Comparison of ENCODE assay signal across 8 mouse cellular contexts in genomic region chr7:45093516-45093905, GRCm38 (mm10). TPM values are rescaled to one million over a fixed set of nuclear protein-coding genes. Genes with fewer than 3 reads are reported as not detected.
A peak's percentile ranks its signal among the peaks of the same experiment; 100 is the strongest.
DNase-seq lines count a peak whose midpoint lies in the region; ATAC-seq and TF ChIP-seq lines count a peak whose summit lies in the region.

No protein-coding gene starts in this region.

- H3K9ac ChIP-seq in heart, embryonic 12.5 days, result no peak overlapping the region
- no peak overlapping the region for H3K9ac ChIP-seq in intestine, postnatal 0 days (ENCODE audit: low read depth, low read length)

- peaks cover 31% of the 10 kb centered on the region for H3K4me1 ChIP-seq in heart, embryonic 12.5 days (replicated peaks)
- no peaks in the 10 kb centered on the region for H3K4me1 ChIP-seq in intestine, postnatal 0 days (replicated peaks; ENCODE audit: control insufficient read depth, insufficient read depth, low read length)

- H3K4me2 ChIP-seq in heart, embryonic 12.5 days, result no peak overlapping the region; the same call in 1 of the 2 replicates
- no peak overlapping the region for H3K4me2 ChIP-seq in intestine, postnatal 0 days (replicated peaks; ENCODE audit: low read depth)

- H3K36me3 ChIP-seq in heart, embryonic 12.5 days, result peaks cover 11% of the 10 kb centered on the region
- peaks cover 32% of the 10 kb centered on the region for H3K36me3 ChIP-seq in intestine, postnatal 0 days (ENCODE audit: control insufficient read depth, insufficient read depth)

- TF ChIP-seq CTCF in intestine, postnatal 0 days (IDR thresholded peaks at IDR 0.05; ENCODE audit: low read depth), result no peak
- TF ChIP-seq CTCF in left cerebral cortex, adult 2 months (IDR thresholded peaks at IDR 0.05), result no peak

- intact Hi-C loops in heart, postnatal 25 days (cut with DNase I), result no loop called here
- intact Hi-C loops in left cerebral cortex, adult 2 months (cut with DNase I), result no loop called here

- 39% methylated on average over 18 of the region's 18 CpGs for WGBS in heart, embryonic 12.5 days
- 40% methylated on average over 17 of the region's 18 CpGs for WGBS in intestine, postnatal 0 days

- no peaks in the 10 kb centered on the region for H3K9me3 ChIP-seq in heart, embryonic 12.5 days (replicated peaks)
- no peaks in the 10 kb centered on the region for H3K9me3 ChIP-seq in intestine, postnatal 0 days (ENCODE audit: control insufficient read depth)

- H3K27ac ChIP-seq in heart, embryonic 12.5 days (ENCODE audit: poor library complexity, severe bottlenecking), result peak overlapping the region; percentile 29; the same call in 1 of the 2 replicates
- H3K27ac ChIP-seq in intestine, postnatal 0 days (ENCODE audit: low read depth, low read length), result 0 out of 2 replicates have a peak overlapping the region, but pooled peaks have one; percentile 50
- no peak overlapping the region for H3K27ac ChIP-seq in left cerebral cortex, adult 2 months

- H3K4me3 ChIP-seq in heart, embryonic 12.5 days, result no peak overlapping the region
- no peak overlapping the region for H3K4me3 ChIP-seq in intestine, postnatal 0 days (ENCODE audit: low read depth, low read length)
- H3K4me3 ChIP-seq in left cerebral cortex, adult 2 months, result no peak overlapping the region

- no peak for DNase-seq in heart, postnatal 25 days (ENCODE audit: low spot score)
- DNase-seq in thymus, postnatal 4 days, result peak; percentile 74
- DNase-seq in thymus, postnatal 10 days (ENCODE audit: low spot score in 2 of 2), result no peak
- DNase-seq in frontal cortex, postnatal 14 days (ENCODE audit: low spot score in 2 of 2), result no peak
- no peak for DNase-seq in left cerebral cortex, adult 11 months (ENCODE audit: low spot score)
- DNase-seq in left cerebral cortex, adult 2 months (ENCODE audit: extremely low spot score in 1 of 2, low spot score in 2 of 2), result no peak

- H3K27me3 ChIP-seq in heart, embryonic 12.5 days (replicated peaks), result no peaks in the 10 kb centered on the region
- no peaks in the 10 kb centered on the region for H3K27me3 ChIP-seq in intestine, postnatal 0 days (replicated peaks; ENCODE audit: control insufficient read depth, insufficient read depth, low read length)

- no peak for ATAC-seq in heart, embryonic 12.5 days (ENCODE audit: insufficient number of reproducible peaks, low FRiP score)
- ATAC-seq in intestine, postnatal 0 days, result no peak

RNA-seq across cellular contexts. Expression of gene Rcn3, which starts 1.5 kb away (rescaled TPM):
- 290 and 291 TPM in 2 replicates for polyA plus RNA-seq in heart, embryonic 12.5 days (2016; fragmentation: Nextera tagmentation; extraction: Ambion mirVana)
- 10 to 100 TPM; 28.1 to 32.4 TPM for total RNA-seq in heart, postnatal 25 days (2021)
- polyA plus RNA-seq in intestine, postnatal 0 days (2015; fragmentation: Nextera tagmentation; extraction: Ambion mirVana), result 81.8 and 85.6 TPM in 2 replicates
- total RNA-seq in left cerebral cortex, adult 2 months (2021), result 1 to 10 TPM; 4.9 to 5.6 TPM

RNA-seq across cellular contexts. Expression of gene Fcgrt, which starts 10.1 kb away (rescaled TPM):
- polyA plus RNA-seq in heart, embryonic 12.5 days (2016; fragmentation: Nextera tagmentation; extraction: Ambion mirVana), result 28.1 and 28.3 TPM in 2 replicates
- 10 to 100 TPM; 66.1 to 71.7 TPM for total RNA-seq in heart, postnatal 25 days (2021)
- 2,929 and 3,267 TPM in 2 replicates for polyA plus RNA-seq in intestine, postnatal 0 days (2015; fragmentation: Nextera tagmentation; extraction: Ambion mirVana)
- 10 to 100 TPM; 16.7 to 23.4 TPM for total RNA-seq in left cerebral cortex, adult 2 months (2021)

RNA-seq across cellular contexts. Expression of gene Rps11, which starts 30.7 kb away (rescaled TPM):
- polyA plus RNA-seq in heart, embryonic 12.5 days (2016; fragmentation: Nextera tagmentation; extraction: Ambion mirVana), result 1,003 and 1,022 TPM in 2 replicates
- total RNA-seq in heart, postnatal 25 days (2021), result 100 to 1,000 TPM; 517 to 569 TPM
- polyA plus RNA-seq in intestine, postnatal 0 days (2015; fragmentation: Nextera tagmentation; extraction: Ambion mirVana), result 1,691 and 1,755 TPM in 2 replicates
- 100 to 1,000 TPM; 421 to 444 TPM for total RNA-seq in left cerebral cortex, adult 2 months (2021)

RNA-seq across cellular contexts. Expression of gene Prrg2, which starts 31.0 kb away (rescaled TPM):
- 13.6 and 14.0 TPM in 2 replicates for polyA plus RNA-seq in heart, embryonic 12.5 days (2016; fragmentation: Nextera tagmentation; extraction: Ambion mirVana)
- 1 to 10 TPM; 6.8 to 7.1 TPM for total RNA-seq in heart, postnatal 25 days (2021)
- 56.8 and 59.0 TPM in 2 replicates for polyA plus RNA-seq in intestine, postnatal 0 days (2015; fragmentation: Nextera tagmentation; extraction: Ambion mirVana)
- total RNA-seq in left cerebral cortex, adult 2 months (2021), result 10 to 100 TPM in 1 of 2 experiments, 1 to 10 TPM in 1; 9.0 to 10.4 TPM

RNA-seq across cellular contexts. Expression of gene Nosip, which starts 31.3 kb away (rescaled TPM):
- polyA plus RNA-seq in heart, embryonic 12.5 days (2016; fragmentation: Nextera tagmentation; extraction: Ambion mirVana), result 43.3 and 45.7 TPM in 2 replicates
- 10 to 100 TPM; 25.7 to 27.8 TPM for total RNA-seq in heart, postnatal 25 days (2021)
- 38.9 and 40.5 TPM in 2 replicates for polyA plus RNA-seq in intestine, postnatal 0 days (2015; fragmentation: Nextera tagmentation; extraction: Ambion mirVana)
- 10 to 100 TPM; 53.6 to 55.6 TPM for total RNA-seq in left cerebral cortex, adult 2 months (2021)

Comparison
In these comparisons a context has a peak if more than half of its experiments do, and no peak if none do; other contexts are left out.
1. RNA of gene Rcn3, which starts 1.5 kb away (total RNA-seq): 28.1 to 32.4 TPM in heart, postnatal 25 days; 4.9 to 5.6 TPM in left cerebral cortex, adult 2 months; every median in the first group is over 4 times any median in the second.